Mouse (Mus musculus): ENCODE measurements around the gene Aurka. TPM values are rescaled to one million over a fixed set of nuclear protein-coding genes. Genes with fewer than 3 reads are reported as not detected.
A peak's percentile ranks its signal among the peaks of the same experiment; 100 is the strongest.

Gene Aurka
- polyA plus RNA-seq, 1 experiment = 60.7 TPM

DNA sequence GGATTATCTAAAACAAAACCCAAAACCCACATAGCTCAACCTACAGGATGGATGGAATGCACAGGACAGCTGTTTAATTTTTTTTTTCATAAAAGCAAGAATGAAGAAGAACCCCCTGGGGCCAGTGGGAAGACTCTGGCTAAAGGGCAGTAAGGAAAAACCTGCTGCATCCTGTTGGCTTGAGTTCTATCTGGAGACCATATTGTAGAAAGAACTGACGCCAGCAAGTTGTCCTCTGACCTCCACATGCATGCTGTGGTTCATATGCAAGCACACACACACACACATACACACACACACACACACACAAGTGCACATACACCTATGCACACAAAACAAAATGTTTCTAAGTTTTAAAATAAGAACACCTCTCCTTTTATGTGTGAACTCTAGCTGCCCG lies 40.4 kb upstream of the Aurka start:
- TF ChIP-seq CTCF (IDR thresholded peaks at IDR 0.05; ENCODE audit: control insufficient read depth, insufficient read depth, low read length) (no peak), POLR2A (IDR thresholded peaks at IDR 0.05; ENCODE audit: borderline replicate concordance, control insufficient read depth, low read depth, low read length) (no peak)
- H3K4me3 ChIP-seq (replicated peaks; ENCODE audit: control insufficient read depth, low read depth, low read length) = no peak overlapping the region
- no peaks in the 10 kb centered on the region for H3K4me1 ChIP-seq (ENCODE audit: control insufficient read depth, insufficient read depth, low read length)
- 79% methylated on average over 2 of the region's 2 CpGs for WGBS
- H3K27ac ChIP-seq (ENCODE audit: control insufficient read depth, insufficient read depth, low read depth, low read length, poor library complexity) = no peak overlapping the region

DNA sequence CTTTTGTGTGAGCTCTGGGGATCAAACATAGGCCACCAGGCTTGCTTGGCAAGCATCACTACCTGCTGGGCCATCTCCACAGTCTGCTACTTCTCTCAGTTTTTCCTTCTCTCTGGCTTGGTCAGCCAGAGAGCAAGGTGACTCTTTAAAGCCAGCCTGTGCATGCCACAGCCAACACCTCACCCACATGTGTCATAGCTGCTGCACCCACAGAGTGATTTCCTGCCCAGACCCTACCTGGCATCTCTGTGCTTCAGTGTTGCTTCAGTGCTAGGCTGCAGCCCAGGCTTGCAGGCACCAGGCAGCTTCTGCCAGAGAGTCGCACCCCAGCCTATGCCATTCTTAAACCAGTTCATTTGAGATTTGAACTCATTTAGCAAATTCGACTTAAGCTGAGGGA lies 37.2 kb upstream of the Aurka start:
- Histone ChIP-seq H3K27ac (ENCODE audit: control insufficient read depth, insufficient read depth, low read depth, low read length, poor library complexity) (no peak overlapping the region), H3K4me1 (ENCODE audit: control insufficient read depth, insufficient read depth, low read length) (no peaks in the 10 kb centered on the region; the same call in 1 of the 2 replicates), H3K4me3 (replicated peaks; ENCODE audit: control insufficient read depth, low read depth, low read length) (no peak overlapping the region)
- WGBS = 65% methylated on average over 2 of the region's 2 CpGs
- TF ChIP-seq POLR2A (IDR thresholded peaks at IDR 0.05; ENCODE audit: borderline replicate concordance, control insufficient read depth, low read depth, low read length) = no peak
- no peak for TF ChIP-seq CTCF (IDR thresholded peaks at IDR 0.05; ENCODE audit: control insufficient read depth, insufficient read depth, low read length)

- TF ChIP-seq POLR2A (IDR thresholded peaks at IDR 0.05; ENCODE audit: borderline replicate concordance, control insufficient read depth, low read depth, low read length) = no peak
- no peak for TF ChIP-seq CTCF (IDR thresholded peaks at IDR 0.05; ENCODE audit: control insufficient read depth, insufficient read depth, low read length)
Measured at GRCm38 (mm10) chr2:172406173-172406572, 35.8 kb upstream of the Aurka start.

GRCm38 (mm10) chr2:172405011-172405410 lies 34.7 kb upstream of the Aurka start:
- H3K27ac ChIP-seq (ENCODE audit: control insufficient read depth, insufficient read depth, low read depth, low read length, poor library complexity) = no peak overlapping the region
- 44% methylated on average over 3 of the region's 3 CpGs for whole genome bisulfite sequencing
- no peak for TF ChIP-seq POLR2A (IDR thresholded peaks at IDR 0.05; ENCODE audit: borderline replicate concordance, control insufficient read depth, low read depth, low read length)
- no peak for TF ChIP-seq CTCF (IDR thresholded peaks at IDR 0.05; ENCODE audit: control insufficient read depth, insufficient read depth, low read length)
- H3K4me1 ChIP-seq (ENCODE audit: control insufficient read depth, insufficient read depth, low read length) = peaks cover 4% of the 10 kb centered on the region; the same call in 1 of the 2 replicates
- H3K4me3 ChIP-seq (replicated peaks; ENCODE audit: control insufficient read depth, low read depth, low read length) = no peak overlapping the region

More at GRCm38 (mm10) chr2:172406173-172406572, 35.8 kb upstream of the Aurka start:
- peaks cover 1% of the 10 kb centered on the region; the same call in 1 of the 2 replicates for H3K4me1 ChIP-seq (ENCODE audit: control insufficient read depth, insufficient read depth, low read length)
- 59% methylated on average over 4 of the region's 4 CpGs for WGBS
- H3K4me3 ChIP-seq (replicated peaks; ENCODE audit: control insufficient read depth, low read depth, low read length) = no peak overlapping the region
- no peak overlapping the region for H3K27ac ChIP-seq (ENCODE audit: control insufficient read depth, insufficient read depth, low read depth, low read length, poor library complexity)

- TF ChIP-seq POLR2A (IDR thresholded peaks at IDR 0.05; ENCODE audit: borderline replicate concordance, control insufficient read depth, low read depth, low read length) = no peak
- peaks cover 8% of the 10 kb centered on the region; the same call in 1 of the 2 replicates for H3K4me1 ChIP-seq (ENCODE audit: control insufficient read depth, insufficient read depth, low read length)
- no peak overlapping the region for H3K27ac ChIP-seq (ENCODE audit: control insufficient read depth, insufficient read depth, low read depth, low read length, poor library complexity)
- WGBS = 70% methylated on average over 7 of the region's 7 CpGs
- H3K4me3 ChIP-seq (replicated peaks; ENCODE audit: control insufficient read depth, low read depth, low read length) = no peak overlapping the region
Measured at GRCm38 (mm10) chr2:172404239-172404638, 33.9 kb upstream of the Aurka start.

- Histone ChIP-seq H3K27ac (ENCODE audit: control insufficient read depth, insufficient read depth, low read depth, low read length, poor library complexity) (peak overlapping the region; percentile 94), H3K4me3 (replicated peaks; ENCODE audit: control insufficient read depth, low read depth, low read length) (no peak overlapping the region), H3K4me1 (ENCODE audit: control insufficient read depth, insufficient read depth, low read length) (peaks cover 11% of the 10 kb centered on the region; the same call in 1 of the 2 replicates)
- 8% methylated on average over 13 of the region's 13 CpGs for WGBS
- 0 out of 2 replicates have a peak, but pooled peaks have one; percentile 5 for TF ChIP-seq CTCF (IDR thresholded peaks at IDR 0.05; ENCODE audit: control insufficient read depth, insufficient read depth, low read length)
- TF ChIP-seq POLR2A (IDR thresholded peaks at IDR 0.05; ENCODE audit: borderline replicate concordance, control insufficient read depth, low read depth, low read length) = no peak
Measured at GRCm38 (mm10) chr2:172401116-172401825, 30.9 kb upstream of the Aurka start.

DNA sequence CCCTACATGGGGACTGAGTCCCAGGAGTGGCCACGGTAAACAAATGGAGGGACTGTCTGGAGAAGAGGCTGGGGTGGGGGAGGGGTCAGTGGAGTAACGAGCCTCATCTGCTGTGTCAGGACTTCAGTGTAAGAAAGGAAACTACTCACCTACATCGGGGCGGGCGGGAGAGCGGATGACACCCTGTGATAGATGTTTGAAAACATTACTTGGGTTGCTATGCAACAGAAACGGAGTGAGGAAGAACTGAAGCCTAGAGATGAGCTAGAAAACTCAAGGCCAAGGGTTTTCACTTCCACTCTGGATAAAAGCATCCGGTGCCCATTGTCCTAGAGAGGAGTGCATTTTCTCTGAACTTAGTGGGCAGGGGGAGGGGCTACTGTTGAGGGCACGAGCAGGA lies 29.6 kb upstream of the Aurka start:
- peak overlapping the region; percentile 52 for H3K27ac ChIP-seq (ENCODE audit: control insufficient read depth, insufficient read depth, low read depth, low read length, poor library complexity)
- H3K4me1 ChIP-seq (ENCODE audit: control insufficient read depth, insufficient read depth, low read length) = peaks cover 12% of the 10 kb centered on the region; the same call in 1 of the 2 replicates
- 49% methylated on average over 9 of the region's 9 CpGs for WGBS
- TF ChIP-seq CTCF (IDR thresholded peaks at IDR 0.05; ENCODE audit: control insufficient read depth, insufficient read depth, low read length) (no peak), POLR2A (IDR thresholded peaks at IDR 0.05; ENCODE audit: borderline replicate concordance, control insufficient read depth, low read depth, low read length) (no peak)
- no peak overlapping the region for H3K4me3 ChIP-seq (replicated peaks; ENCODE audit: control insufficient read depth, low read depth, low read length)

DNA sequence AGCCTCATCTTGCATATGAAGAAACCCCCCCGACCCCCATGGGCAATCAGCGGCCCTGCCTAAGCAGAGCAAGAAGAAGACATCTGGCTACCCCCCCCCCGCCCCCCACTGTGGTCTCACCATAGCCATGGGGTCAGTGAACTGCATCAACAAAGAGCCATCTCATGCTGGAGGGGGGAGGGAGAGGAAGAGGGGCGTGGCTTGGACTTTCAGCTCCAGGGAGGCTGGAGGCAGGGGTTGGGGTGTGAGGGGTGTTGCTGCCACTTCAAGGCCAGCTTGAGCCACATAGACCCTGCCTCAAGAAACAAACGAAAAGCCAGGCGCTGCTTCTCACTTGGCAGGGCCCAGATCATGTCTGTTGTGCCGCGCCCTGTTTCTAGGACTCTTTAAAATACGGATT lies 25.6 kb upstream of the Aurka start:
- H3K4me1 ChIP-seq (ENCODE audit: control insufficient read depth, insufficient read depth, low read length) = peaks cover 14% of the 10 kb centered on the region; the same call in 1 of the 2 replicates
- WGBS = 73% methylated on average over 9 of the region's 9 CpGs
- TF ChIP-seq POLR2A (IDR thresholded peaks at IDR 0.05; ENCODE audit: borderline replicate concordance, control insufficient read depth, low read depth, low read length) (no peak), CTCF (IDR thresholded peaks at IDR 0.05; ENCODE audit: control insufficient read depth, insufficient read depth, low read length) (no peak)
- H3K27ac ChIP-seq (ENCODE audit: control insufficient read depth, insufficient read depth, low read depth, low read length, poor library complexity) = no peak overlapping the region
- H3K4me3 ChIP-seq (replicated peaks; ENCODE audit: control insufficient read depth, low read depth, low read length) = no peak overlapping the region
